Mouse (Mus musculus) lung, embryonic 16.5 days (tissue): ENCODE data around the gene Chfr. TPM values are rescaled to one million over a fixed set of nuclear protein-coding genes. Genes with fewer than 3 reads are reported as not detected.
"Not testable (repeated sequence)": the region's sequence is repeated elsewhere in the genome, so short reads cannot be mapped to it uniquely, and the experiment has no call there.

Experiments used
- ATAC-seq: fragments of 200-750 bp; cut with Nextera tagmentation; 2 replicates; pipeline ENCODE4 v1.8.0; 2017; ENCODE audit warnings: low read depth, mild to moderate bottlenecking, moderate library complexity
- H3K27ac ChIP-seq: fragments of 300-500 bp; sonication (generic); 2 replicates; pipeline ENCODE4 v1.5.1; 2014; ENCODE audit warnings: mild to moderate bottlenecking, control low read depth, low read length
- H3K27me3 ChIP-seq: fragments of 300-500 bp; sonication (generic); 2 replicates; pipeline ENCODE4 v1.6.1; 2014; ENCODE audit warnings: low read depth, low read length, mixed read lengths; ENCODE audit not compliant: control insufficient read depth, insufficient read depth
- H3K36me3 ChIP-seq: fragments of 300-500 bp; sonication (generic); 2 replicates; pipeline ENCODE4 v1.6.1; 2014; ENCODE audit warnings: low read length; ENCODE audit not compliant: control insufficient read depth, insufficient read depth
- H3K4me1 ChIP-seq: fragments of 300-500 bp; sonication (generic); replicated peaks from 2 replicates; pipeline ENCODE4 v1.6.1; 2014; ENCODE audit warnings: low read length, mixed read lengths; ENCODE audit not compliant: control insufficient read depth, insufficient read depth
- H3K4me2 ChIP-seq: fragments of 300-500 bp; sonication (generic); 2 replicates; pipeline ENCODE4 v1.6.1; 2014; ENCODE audit warnings: low read depth, low read length, control low read depth
- H3K4me3 ChIP-seq: fragments of 300-500 bp; sonication (generic); 2 replicates; pipeline ENCODE4 v1.5.1; 2014; ENCODE audit warnings: mild to moderate bottlenecking, low read length, control low read depth
- H3K9ac ChIP-seq: fragments of 300-500 bp; sonication (generic); 2 replicates; pipeline ENCODE4 v1.6.1; 2014; ENCODE audit warnings: low read length, control low read depth
- H3K9me3 ChIP-seq: fragments of 300-500 bp; sonication (generic); 2 replicates; pipeline ENCODE4 v1.6.1; 2016; ENCODE audit warnings: low read length; ENCODE audit not compliant: control insufficient read depth
- WGBS: fragments of 180-500 bp; shearing (Covaris S2); extraction: QIAGEN DNeasy Blood & Tissue Kit; methylation state at CpG from one replicate; pipeline ENCODE4 v1.1.7; 2014; 5-methylcytosine and 5-hydroxymethylcytosine counted together
- polyA plus RNA-seq: library from polyadenylated mRNA; unstranded; fragments of >200 nt; fragmentation: Nextera tagmentation; extraction: Ambion mirVana; gene quantifications from 2 replicates; pipeline ENCODE4 v1.2.1, GENCODE M21; 2015

Gene Chfr
- polyA plus RNA-seq, 1 experiment from 2014 or later: 41.0 TPM

DNA sequence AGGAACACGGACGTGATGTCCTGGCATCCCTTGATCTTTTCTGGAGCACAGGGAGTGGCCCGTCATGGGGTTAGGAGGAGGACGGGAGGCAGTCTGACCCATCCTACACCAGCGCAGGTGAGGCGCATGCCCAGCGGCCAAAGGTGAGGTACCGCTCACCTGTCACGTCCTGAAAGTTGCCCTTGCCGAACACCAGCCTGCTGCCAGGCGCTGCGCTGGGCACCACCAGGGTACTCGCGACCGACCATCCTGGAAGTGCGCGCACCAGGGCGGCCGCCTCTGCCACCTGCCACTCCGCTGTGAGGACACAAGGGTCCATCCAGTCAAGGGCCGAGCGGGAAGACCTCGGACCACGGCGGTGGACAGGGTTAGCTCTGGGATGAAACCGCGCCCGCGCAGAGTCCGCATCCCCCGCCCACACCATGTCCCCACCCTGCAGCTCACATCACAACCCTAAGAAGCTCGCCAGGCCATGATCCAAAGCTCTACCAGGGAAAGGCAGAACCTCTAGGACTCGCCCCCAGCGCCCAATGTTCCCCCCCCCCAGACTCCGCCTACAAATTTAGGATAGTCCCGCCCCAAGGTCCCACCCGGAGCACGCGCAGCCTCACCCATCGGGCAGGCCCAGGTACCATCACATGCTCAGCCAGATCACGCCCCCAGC is 28.6 kb upstream of the Chfr start:
- WGBS: 10% methylated on average over 40 of the region's 41 CpGs
- Histone ChIP-seq H3K27me3 (no peaks in the 10 kb centered on the region), H3K27ac (peak overlapping the region; percentile 99), H3K36me3 (peaks cover 37% of the 10 kb centered on the region), H3K4me3 (peak overlapping the region; percentile 74), H3K9ac (peak overlapping the region; percentile 92), H3K4me1 (peaks cover 15% of the 10 kb centered on the region), H3K4me2 (peak overlapping the region; percentile 67), H3K9me3 (peaks cover 7% of the 10 kb centered on the region; the same call in 1 of the 2 replicates)
- ATAC-seq: no peak; the same call in 1 of the 2 replicates

GRCm38 (mm10) chr5:110107581-110108304 is 27.9 kb upstream of the Chfr start, which contains the start of gene Gtpbp6:
TSS of gene Gtpbp6 (minus strand) at chr5:110108197.
- peak within 1 kb of the TSS; percentile 74 for H3K4me3 ChIP-seq
- H3K4me2 ChIP-seq: peak within 1 kb of the TSS; percentile 67
- peak within 1 kb of the TSS; percentile 92 for H3K9ac ChIP-seq
- H3K27ac ChIP-seq: peak within 1 kb of the TSS; percentile 99
- H3K9me3 ChIP-seq: peaks cover 7% of the 10 kb centered on the region; the same call in 1 of the 2 replicates
- no peaks in the 10 kb centered on the region for H3K27me3 ChIP-seq
- H3K4me1 ChIP-seq: peaks cover 13% of the 10 kb centered on the region
- peak; percentile 88 for ATAC-seq
- H3K36me3 ChIP-seq: peaks cover 37% of the 10 kb centered on the region
- under 1% methylated on average over 69 of the region's 71 CpGs for WGBS

- Histone ChIP-seq H3K4me1 (peaks cover 13% of the 10 kb centered on the region), H3K4me2 (peak overlapping the region; percentile 67), H3K4me3 (peak overlapping the region; percentile 74), H3K9me3 (peaks cover 7% of the 10 kb centered on the region; the same call in 1 of the 2 replicates), H3K36me3 (peaks cover 36% of the 10 kb centered on the region), H3K27me3 (no peaks in the 10 kb centered on the region), H3K27ac (peak overlapping the region; percentile 99), H3K9ac (peak overlapping the region; percentile 92)
- no peak for ATAC-seq
- WGBS: 0% methylated on average over 7 of the region's 7 CpGs
Observed at GRCm38 (mm10) chr5:110108305-110108628, 27.4 kb upstream of the Chfr start.

DNA sequence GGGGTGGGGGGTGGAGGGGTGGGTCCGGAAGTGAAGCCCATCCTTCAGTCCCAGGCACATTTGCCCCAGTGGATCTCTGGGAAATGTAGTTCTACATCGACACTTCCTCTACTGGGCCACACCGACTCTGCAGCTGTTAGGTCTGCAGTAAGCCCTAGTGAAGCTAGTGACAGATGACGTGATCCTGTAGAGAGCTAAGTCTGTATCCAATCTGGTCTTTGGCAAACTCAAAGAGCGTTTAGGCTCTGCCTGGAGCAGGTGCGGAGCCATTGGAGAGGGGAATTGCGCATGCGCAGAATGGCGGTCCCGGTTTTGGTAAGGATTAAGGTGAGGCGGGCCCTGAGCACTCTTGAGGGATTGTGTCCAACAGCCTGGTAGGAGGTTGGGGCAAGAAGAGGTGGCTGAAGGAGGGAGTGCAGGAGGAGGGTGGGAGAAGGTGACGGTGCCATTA is 25.6 kb upstream of the Chfr start, which contains the start of gene Zfp605:
TSS of gene Zfp605 (plus strand) at position 102 of the 451 bp plus-strand sequence.
- WGBS: under 1% methylated on average over 12 of the region's 12 CpGs
- H3K9ac ChIP-seq: peak within 1 kb of the TSS; percentile 58
- ATAC-seq: peak; percentile 35
- H3K9me3 ChIP-seq: peaks cover 2% of the 10 kb centered on the region; the same call in 1 of the 2 replicates
- H3K4me2 ChIP-seq: peak within 1 kb of the TSS; percentile 69
- peak within 1 kb of the TSS; percentile 53 for H3K4me3 ChIP-seq
- H3K27ac ChIP-seq: peak within 1 kb of the TSS; percentile 65
- H3K36me3 ChIP-seq: peaks cover 20% of the 10 kb centered on the region
- no peaks in the 10 kb centered on the region for H3K27me3 ChIP-seq
- H3K4me1 ChIP-seq: peaks cover 13% of the 10 kb centered on the region

DNA sequence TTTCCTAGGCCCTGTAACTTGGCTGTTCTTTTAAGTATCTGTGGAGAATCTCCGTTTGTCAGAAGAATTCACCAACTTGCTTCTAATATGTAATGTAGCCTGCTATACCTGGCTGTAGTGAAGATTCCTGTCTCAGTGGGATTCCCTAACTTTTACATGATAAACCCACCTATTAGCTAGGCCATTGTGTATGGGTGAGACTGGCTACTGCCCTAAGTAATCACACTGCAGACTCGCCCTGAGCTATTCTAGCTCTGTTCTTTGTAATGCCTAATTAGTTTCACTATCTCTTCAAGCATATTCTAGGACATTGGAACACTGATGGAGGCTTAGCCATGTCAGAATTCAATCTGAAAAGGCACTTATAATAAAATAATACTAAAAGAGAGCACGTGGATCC is 13.3 kb upstream of the Chfr start:
- not testable (repeated sequence) for H3K27me3 ChIP-seq, H3K9me3 ChIP-seq, ATAC-seq, H3K27ac ChIP-seq, H3K4me2 ChIP-seq, H3K4me1 ChIP-seq, H3K36me3 ChIP-seq, H3K9ac ChIP-seq, H3K4me3 ChIP-seq
- 79% methylated on average over 3 of the region's 3 CpGs for WGBS

- Histone ChIP-seq H3K9ac (peak overlapping the region; percentile 67), H3K27me3 (no peaks in the 10 kb centered on the region), H3K36me3 (no peaks in the 10 kb centered on the region), H3K9me3 (peaks cover 3% of the 10 kb centered on the region), H3K4me1 (0 out of 2 replicates have a peak, but pooled peaks cover 5% of the 10 kb centered on the region), H3K4me3 (peak overlapping the region; percentile 70), H3K4me2 (peak overlapping the region; percentile 88), H3K27ac (no peak overlapping the region)
- peak; percentile 39 for ATAC-seq
- WGBS: 4% methylated on average over 18 of the region's 18 CpGs
Observed at GRCm38 (mm10) chr5:110136087-110136464, 434 bp downstream of the Chfr start.

DNA sequence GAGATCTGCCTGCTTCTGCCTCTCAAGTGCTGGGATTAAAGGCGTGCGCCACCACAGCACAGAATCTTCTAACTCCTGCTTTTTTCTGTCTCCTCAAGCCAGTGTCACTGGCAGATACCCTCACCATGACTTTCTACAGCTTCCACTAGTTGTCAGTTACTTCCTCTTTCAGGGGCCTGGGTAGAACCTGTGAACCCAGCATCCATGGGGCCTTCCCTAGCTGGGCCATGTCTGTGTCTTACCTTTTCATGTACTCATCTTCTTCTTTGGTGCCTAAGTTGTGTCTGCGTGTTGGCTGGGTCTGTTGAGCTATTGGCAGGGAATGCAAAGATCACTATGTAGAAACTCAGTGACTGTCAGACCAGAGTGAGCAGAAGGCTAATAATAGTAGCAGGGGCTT is 2.2 kb downstream of the Chfr start:
- no peaks in the 10 kb centered on the region for H3K27me3 ChIP-seq
- no peak overlapping the region for H3K27ac ChIP-seq
- H3K36me3 ChIP-seq: peaks cover 10% of the 10 kb centered on the region; the same call in 1 of the 2 replicates
- H3K4me1 ChIP-seq: 0 out of 2 replicates have a peak, but pooled peaks cover 5% of the 10 kb centered on the region
- H3K4me3 ChIP-seq: no peak overlapping the region
- H3K9me3 ChIP-seq: peaks cover 3% of the 10 kb centered on the region
- WGBS: 93% methylated on average over 3 of the region's 3 CpGs
- no peak overlapping the region for H3K9ac ChIP-seq
- no peak overlapping the region for H3K4me2 ChIP-seq
- ATAC-seq: no peak

- peaks cover 17% of the 10 kb centered on the region for H3K36me3 ChIP-seq
- no peak overlapping the region for H3K4me2 ChIP-seq
- ATAC-seq: no peak
- H3K27me3 ChIP-seq: no peaks in the 10 kb centered on the region
- H3K9me3 ChIP-seq: peaks cover 3% of the 10 kb centered on the region; the same call in 1 of the 2 replicates
- H3K27ac ChIP-seq: no peak overlapping the region
- no peak overlapping the region for H3K9ac ChIP-seq
- WGBS: 92% methylated on average over 3 of the region's 3 CpGs
- H3K4me3 ChIP-seq: no peak overlapping the region
- H3K4me1 ChIP-seq: 0 out of 2 replicates have a peak, but pooled peaks cover 5% of the 10 kb centered on the region
Observed at GRCm38 (mm10) chr5:110139325-110139724, 3.7 kb downstream of the Chfr start.

- no peak overlapping the region for H3K4me2 ChIP-seq
- H3K4me1 ChIP-seq: 0 out of 2 replicates have a peak, but pooled peaks cover 2% of the 10 kb centered on the region
- no peak overlapping the region for H3K4me3 ChIP-seq
- H3K36me3 ChIP-seq: peaks cover 25% of the 10 kb centered on the region
- no peak overlapping the region for H3K9ac ChIP-seq
- no peak overlapping the region for H3K27ac ChIP-seq
- 86% methylated on average over 7 of the region's 7 CpGs for WGBS
- no peak for ATAC-seq
- no peaks in the 10 kb centered on the region for H3K9me3 ChIP-seq
- no peaks in the 10 kb centered on the region for H3K27me3 ChIP-seq
Observed at GRCm38 (mm10) chr5:110140424-110140823, 4.8 kb downstream of the Chfr start.
